Mouse (Mus musculus) E14TG2a.4 (cell line): ENCODE measurements around the gene Lsamp.

Source experiments
- H3K27me3 ChIP-seq: 2 replicates; pipeline ENCODE4 v1.6.1; 2014; ENCODE audit warnings: low read length, control low read depth; ENCODE audit not compliant: insufficient read depth
- H3K36me3 ChIP-seq: 2 replicates; pipeline ENCODE4 v1.6.1; 2014; ENCODE audit warnings: low read length, control low read depth; ENCODE audit not compliant: insufficient read depth
- H3K4me1 ChIP-seq: replicated peaks from 2 replicates; pipeline ENCODE4 v1.6.1; 2014; ENCODE audit warnings: low read depth, low read length, control low read depth
- H3K4me3 ChIP-seq: replicated peaks from 2 replicates; pipeline ENCODE4 v1.5.1; 2014; ENCODE audit warnings: mild to moderate bottlenecking, low read length
- H3K9me3 ChIP-seq: 2 replicates; pipeline ENCODE4 v1.6.1; 2014; ENCODE audit warnings: low read length, control low read depth
- CTCF ChIP-seq: conservative IDR thresholded peaks from 2 replicates; pipeline ENCODE4 v1.5.1; 2014; ENCODE audit warnings: low read length
- NANOG ChIP-seq: IDR thresholded peaks from 2 replicates; pipeline ENCODE4 v1.6.1; 2014; ENCODE audit warnings: borderline replicate concordance, low read length, mixed read lengths
- POU5F1 ChIP-seq: IDR thresholded peaks from 2 replicates; pipeline ENCODE4 v1.6.1; 2014; ENCODE audit warnings: low read length, borderline replicate concordance

Gene Lsamp

DNA sequence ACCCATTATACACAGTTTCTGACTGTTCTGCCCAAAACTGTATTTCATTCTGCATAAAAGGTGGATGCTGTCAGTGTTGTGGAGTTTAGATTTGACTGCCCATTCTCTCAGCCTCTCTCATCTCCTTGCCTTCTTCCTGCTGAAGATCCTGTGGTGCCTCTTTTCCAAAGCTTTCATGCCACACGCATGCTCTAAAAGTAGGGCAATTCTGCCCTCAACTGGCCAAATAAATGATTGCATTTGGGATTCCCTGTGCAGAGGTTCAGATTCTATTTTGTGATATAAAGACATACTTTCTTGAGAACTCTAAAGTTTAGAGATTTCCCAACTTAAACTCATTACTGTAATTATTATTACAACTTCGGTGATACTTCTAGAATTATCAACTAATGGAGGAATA, 1260.5 kb downstream of the Lsamp start:
- H3K27me3 ChIP-seq: no peaks in the 10 kb centered on the region

DNA sequence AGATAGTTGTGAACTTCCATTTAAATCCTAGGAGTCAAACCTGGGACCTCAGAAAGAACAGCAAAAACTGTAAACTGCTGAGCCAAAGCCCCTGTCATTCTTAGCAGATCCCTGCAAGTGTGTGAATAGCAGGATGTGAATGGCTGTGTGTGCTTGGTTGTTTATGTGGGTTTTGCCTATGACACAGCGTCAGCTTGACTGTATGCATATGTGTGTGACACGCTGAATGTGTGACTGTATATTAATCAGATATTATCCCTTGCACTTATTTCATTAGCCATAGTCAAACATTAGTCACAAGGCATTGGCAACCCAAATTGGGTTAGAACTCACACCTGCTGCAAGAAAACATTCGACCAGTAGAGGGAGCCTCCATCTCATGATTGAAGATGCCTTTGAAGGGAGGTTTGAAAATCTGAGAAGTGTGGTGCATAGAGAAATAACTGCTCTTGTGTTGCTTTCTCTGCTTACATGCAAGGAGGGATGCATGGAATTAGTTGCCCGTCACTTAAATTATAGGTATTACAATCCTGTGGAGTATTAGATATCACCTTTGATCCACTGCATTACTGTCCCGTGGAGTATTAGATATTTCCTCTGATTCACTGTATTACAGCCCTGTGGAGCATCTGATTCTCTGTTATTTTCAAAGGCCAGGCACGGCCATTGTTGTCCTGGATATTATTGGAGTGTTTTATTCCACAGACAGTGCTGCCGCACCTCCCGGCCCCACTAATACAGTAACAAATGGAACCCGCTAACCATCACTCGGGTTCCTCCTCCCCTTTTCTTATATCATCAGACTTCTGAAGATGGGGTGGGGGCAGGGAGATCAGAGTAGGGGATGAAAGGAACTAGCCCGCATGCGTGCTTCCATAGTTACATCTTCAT, 1274.2 kb downstream of the Lsamp start:
- TF ChIP-seq NANOG (no peak), CTCF (peak; percentile 79)
- Histone ChIP-seq H3K36me3 (no peaks in the 10 kb centered on the region), H3K27me3 (no peaks in the 10 kb centered on the region)

More for the DNA sequence above, 1260.5 kb downstream of the Lsamp start:
- TF ChIP-seq POU5F1 (no peak), CTCF (peak; percentile 56), NANOG (no peak)
- Histone ChIP-seq H3K4me3 (no peak overlapping the region), H3K4me1 (no peaks in the 10 kb centered on the region), H3K36me3 (no peaks in the 10 kb centered on the region), H3K9me3 (no peaks in the 10 kb centered on the region)

DNA sequence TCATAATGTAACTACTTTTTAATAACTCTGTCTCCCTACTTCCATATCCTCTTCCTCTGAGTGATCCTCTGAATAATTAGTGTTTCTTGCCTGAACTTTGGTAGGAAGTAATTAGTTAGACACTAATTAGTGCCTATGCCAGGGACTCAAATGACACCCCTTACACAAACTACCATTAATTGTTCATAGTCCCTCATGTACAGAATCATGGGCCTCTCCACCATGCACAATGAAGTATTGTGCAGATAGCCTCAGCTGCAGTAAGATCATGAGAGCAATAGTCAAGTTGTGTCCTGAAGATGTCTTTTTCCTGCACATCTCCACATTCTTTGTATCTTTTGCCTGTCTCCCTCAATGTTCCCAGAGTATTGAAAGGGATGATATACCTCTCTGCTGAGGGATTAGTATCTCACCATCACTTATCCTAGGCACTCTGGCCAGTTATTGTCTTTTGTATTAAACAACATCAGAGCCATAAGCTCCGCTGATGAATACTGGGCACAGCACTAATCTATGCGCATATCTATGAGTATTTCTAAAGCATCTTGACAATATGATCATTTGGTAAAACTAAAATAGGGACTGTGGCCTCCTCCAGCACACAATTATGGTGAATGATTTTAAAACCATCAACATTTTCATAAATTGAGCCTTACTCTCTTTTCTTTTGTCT, 1292.0 kb downstream of the Lsamp start:
- H3K36me3 ChIP-seq: no peaks in the 10 kb centered on the region
- no peak overlapping the region for H3K4me3 ChIP-seq
- no peaks in the 10 kb centered on the region for H3K4me1 ChIP-seq
- no peaks in the 10 kb centered on the region for H3K27me3 ChIP-seq
- TF ChIP-seq POU5F1: no peak
- H3K9me3 ChIP-seq: no peaks in the 10 kb centered on the region

More for the DNA sequence above, 1274.2 kb downstream of the Lsamp start:
- Histone ChIP-seq H3K4me1 (no peaks in the 10 kb centered on the region), H3K4me3 (no peak overlapping the region), H3K9me3 (no peaks in the 10 kb centered on the region)

DNA sequence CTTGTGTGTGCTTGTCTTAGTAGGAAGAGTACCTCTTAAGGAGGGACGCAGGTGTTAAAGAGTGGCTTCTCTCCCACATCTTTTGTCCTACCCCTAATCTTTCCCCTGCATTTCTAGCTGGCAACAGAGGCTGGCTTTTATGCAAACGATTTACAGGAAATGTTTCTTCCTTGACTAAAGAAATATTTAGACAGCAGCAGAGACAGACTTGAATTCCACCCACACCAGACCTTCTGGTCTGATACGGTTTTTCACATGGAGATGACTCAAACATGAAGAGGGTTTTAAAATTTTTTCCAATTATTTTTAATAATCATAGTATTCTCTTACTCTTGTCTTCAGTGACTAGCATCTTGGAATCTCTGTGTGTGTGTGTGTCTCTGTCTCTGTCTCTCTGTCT, 1333.8 kb downstream of the Lsamp start:
- no peaks in the 10 kb centered on the region for H3K9me3 ChIP-seq
- H3K4me1 ChIP-seq: no peaks in the 10 kb centered on the region
- no peaks in the 10 kb centered on the region for H3K36me3 ChIP-seq
- no peak overlapping the region for H3K4me3 ChIP-seq
- no peaks in the 10 kb centered on the region for H3K27me3 ChIP-seq
- TF ChIP-seq POU5F1: no peak
- no peak for TF ChIP-seq CTCF
- no peak for TF ChIP-seq NANOG

DNA sequence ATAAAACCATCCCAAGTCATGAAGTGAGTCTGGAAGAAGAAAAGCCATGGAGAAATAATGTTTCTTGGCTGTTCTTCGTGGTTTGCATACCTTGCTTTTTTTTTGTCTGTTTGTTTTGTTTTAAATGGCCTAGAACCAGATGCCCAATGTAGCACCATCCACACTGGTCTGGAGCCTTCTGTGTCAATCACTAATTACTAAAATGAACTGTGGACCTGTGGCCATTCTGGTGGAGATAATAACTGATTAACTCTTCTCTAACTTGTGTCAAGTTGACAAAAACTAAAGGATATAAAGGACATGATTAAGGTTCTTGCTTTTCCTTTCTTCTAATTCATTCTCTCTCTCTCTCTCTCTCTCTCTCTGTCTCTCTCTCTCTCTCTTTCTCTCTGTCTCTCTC, 1359.3 kb downstream of the Lsamp start:
- TF ChIP-seq NANOG: no peak
- TF ChIP-seq CTCF: no peak
- no peak for TF ChIP-seq POU5F1
- no peaks in the 10 kb centered on the region for H3K4me1 ChIP-seq
- no peaks in the 10 kb centered on the region for H3K36me3 ChIP-seq
- H3K9me3 ChIP-seq: no peaks in the 10 kb centered on the region
- no peak overlapping the region for H3K4me3 ChIP-seq
- H3K27me3 ChIP-seq: no peaks in the 10 kb centered on the region

DNA sequence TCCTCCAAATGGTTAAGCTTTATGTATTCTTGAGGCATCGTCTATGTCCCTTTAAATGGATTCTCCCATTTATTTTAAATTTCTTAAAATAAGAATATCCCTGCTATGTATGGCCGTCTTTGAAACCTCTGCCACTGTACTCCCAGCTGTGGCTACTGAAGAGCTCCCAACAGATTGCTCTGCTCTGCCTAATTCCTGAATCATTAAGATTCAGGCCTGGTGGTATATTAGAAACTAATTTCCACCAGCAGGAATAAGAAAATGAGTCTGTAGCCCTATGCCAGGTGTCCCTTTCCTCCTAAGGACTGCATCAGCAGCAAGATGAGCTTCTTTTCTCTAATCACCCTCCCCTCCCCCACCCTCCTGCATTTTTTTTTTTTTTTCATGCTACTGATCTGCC, 1381.0 kb downstream of the Lsamp start:
- no peaks in the 10 kb centered on the region for H3K9me3 ChIP-seq
- TF ChIP-seq CTCF: no peak
- TF ChIP-seq POU5F1: no peak
- no peak for TF ChIP-seq NANOG
- H3K4me3 ChIP-seq: no peak overlapping the region
- no peaks in the 10 kb centered on the region for H3K36me3 ChIP-seq
- H3K27me3 ChIP-seq: no peaks in the 10 kb centered on the region
- no peaks in the 10 kb centered on the region for H3K4me1 ChIP-seq

DNA sequence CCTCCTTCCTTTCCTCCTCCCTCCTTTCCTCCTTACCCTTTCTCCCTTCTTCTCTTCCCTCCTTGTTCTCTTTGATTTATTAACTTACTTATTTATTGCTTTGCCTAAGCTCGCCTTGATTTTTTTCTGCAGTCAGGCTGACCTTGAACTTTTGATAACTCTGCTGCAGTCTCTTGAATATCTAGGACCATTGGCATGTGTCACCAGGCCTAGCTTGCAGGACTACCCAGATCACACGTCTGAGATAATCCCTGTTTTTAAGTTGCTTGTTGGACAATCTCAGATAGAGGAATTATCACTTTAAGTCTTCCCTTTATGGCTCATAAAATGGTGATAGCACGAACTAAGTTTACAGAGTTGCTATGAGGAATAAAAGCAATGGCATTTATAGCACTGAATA, 1399.5 kb downstream of the Lsamp start:
- no peaks in the 10 kb centered on the region for H3K4me1 ChIP-seq
- TF ChIP-seq POU5F1 (no peak), NANOG (no peak), CTCF (no peak)
- no peaks in the 10 kb centered on the region for H3K9me3 ChIP-seq
- H3K4me3 ChIP-seq: no peak overlapping the region
- no peaks in the 10 kb centered on the region for H3K36me3 ChIP-seq
- H3K27me3 ChIP-seq: no peaks in the 10 kb centered on the region

DNA sequence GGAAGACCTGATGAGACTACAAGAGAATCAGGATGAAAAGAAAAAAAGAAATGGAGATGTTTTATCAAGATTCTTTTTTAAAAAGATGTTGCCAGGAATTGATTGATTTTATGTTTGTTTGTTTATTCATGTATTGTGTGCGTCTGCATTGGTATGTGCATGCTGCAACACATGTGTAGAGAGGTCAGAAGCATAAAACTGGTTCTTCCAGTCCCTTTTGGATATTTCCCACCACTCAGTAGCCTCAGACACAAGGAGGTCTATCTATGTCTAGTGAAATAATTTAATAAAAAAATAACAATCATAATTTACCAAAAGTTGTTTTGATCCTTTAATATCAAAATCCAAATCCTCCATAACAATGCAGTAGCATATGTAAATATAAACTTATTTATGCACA, 1400.1 kb downstream of the Lsamp start:
- Histone ChIP-seq H3K36me3 (no peaks in the 10 kb centered on the region), H3K4me3 (no peak overlapping the region), H3K4me1 (no peaks in the 10 kb centered on the region), H3K27me3 (no peaks in the 10 kb centered on the region), H3K9me3 (no peaks in the 10 kb centered on the region)
- no peak for TF ChIP-seq POU5F1
- TF ChIP-seq NANOG: no peak
- no peak for TF ChIP-seq CTCF

DNA sequence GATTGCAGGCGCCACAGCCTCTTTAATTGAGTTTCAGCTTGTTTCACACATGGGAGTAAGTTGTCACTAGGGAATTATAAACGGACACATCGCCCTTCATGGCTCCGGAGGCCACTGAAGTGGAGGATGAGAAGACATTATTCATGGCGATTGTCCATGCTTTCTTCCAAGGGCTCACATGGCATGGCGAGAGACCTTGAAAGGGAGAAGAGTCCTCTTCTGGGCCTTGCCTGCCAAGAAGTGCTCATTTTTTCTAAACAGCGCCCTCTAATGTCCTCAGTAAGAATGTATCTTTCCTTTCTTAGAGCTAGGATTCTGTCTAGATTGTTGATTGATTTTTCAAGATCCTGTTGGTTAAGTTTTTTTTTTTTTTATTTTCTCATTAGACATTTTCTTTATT, 1424.7 kb downstream of the Lsamp start:
- Histone ChIP-seq H3K4me1 (no peaks in the 10 kb centered on the region), H3K36me3 (no peaks in the 10 kb centered on the region), H3K27me3 (no peaks in the 10 kb centered on the region), H3K9me3 (no peaks in the 10 kb centered on the region), H3K4me3 (no peak overlapping the region)
- no peak for TF ChIP-seq NANOG
- TF ChIP-seq CTCF: peak; percentile 49
